ENCODE assay signal across 35 mouse cellular contexts in the genomic region with DNA sequence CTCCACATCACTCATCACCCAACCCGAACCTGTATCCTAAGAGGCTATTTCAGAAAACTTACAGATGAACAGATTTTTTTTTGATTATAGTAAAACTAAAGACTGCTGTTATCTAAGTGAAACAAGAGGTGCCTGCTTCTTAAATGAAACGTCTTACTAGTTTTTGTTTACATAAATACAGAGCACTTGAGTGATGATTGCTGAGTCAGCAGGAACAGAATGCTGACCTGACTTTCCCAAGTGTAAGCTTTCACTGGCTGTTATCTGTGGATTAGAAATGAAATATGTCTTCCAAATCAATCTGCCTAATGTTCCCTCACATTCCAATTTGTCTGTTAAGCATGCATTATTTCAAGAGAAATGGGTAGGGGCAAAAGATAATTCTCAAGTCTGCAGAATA.
"Had no signal": no experiment of that assay in that cellular context is flagged by ENCODE, and none has a peak within 500 bp of the region (broad histone marks: within the 10 kb centered on the region; RNA-seq: fewer than 3 reads in every experiment).

No protein-coding gene starts in this region.

- H3K9me3 ChIP-seq: heart, embryonic 10.5 days; heart, embryonic 12.5 days; heart, embryonic 13.5 days; heart, embryonic 15.5 days; hindbrain, embryonic 10.5 days; hindbrain, embryonic 12.5 days; hindbrain, embryonic 13.5 days; hindbrain, embryonic 15.5 days; intestine, embryonic 15.5 days; kidney, embryonic 15.5 days had no signal

- H3K4me1 ChIP-seq: heart, embryonic 10.5 days; heart, embryonic 12.5 days; heart, embryonic 13.5 days; heart, embryonic 15.5 days; hindbrain, embryonic 10.5 days; hindbrain, embryonic 12.5 days; hindbrain, embryonic 13.5 days; hindbrain, embryonic 15.5 days; intestine, embryonic 15.5 days; kidney, embryonic 15.5 days had no signal

- H3K4me3 ChIP-seq: heart, embryonic 10.5 days; heart, embryonic 12.5 days; heart, embryonic 13.5 days; heart, embryonic 15.5 days; hindbrain, embryonic 10.5 days; hindbrain, embryonic 12.5 days; hindbrain, embryonic 13.5 days; hindbrain, embryonic 15.5 days; intestine, embryonic 15.5 days; kidney, embryonic 15.5 days; layer of hippocampus, adult 2 months; left cerebral cortex, adult 2 months had no signal

- H3K4me2 ChIP-seq: heart, embryonic 11.5 days; heart, embryonic 12.5 days; heart, embryonic 13.5 days; heart, embryonic 15.5 days; hindbrain, embryonic 12.5 days; hindbrain, embryonic 13.5 days; hindbrain, embryonic 14.5 days; hindbrain, embryonic 15.5 days; intestine, embryonic 15.5 days; kidney, embryonic 15.5 days had no signal

- DNase-seq: heart, postnatal 10 days; heart, postnatal 14 days; heart, postnatal 36 days; heart, postnatal 4 days; kidney, adult 11 months; kidney, adult 18-20 months; kidney, adult 2 months; kidney, adult 8-10 months; kidney, adult 9 months; kidney, postnatal 10 days; kidney, postnatal 14 days; kidney, postnatal 25 days; kidney, postnatal 36 days; kidney, postnatal 4 days; layer of hippocampus, adult 9-11 months; layer of hippocampus, postnatal 36 days had no signal

- H3K9ac ChIP-seq: heart, embryonic 12.5 days; heart, embryonic 13.5 days; heart, embryonic 15.5 days; hindbrain, embryonic 12.5 days; hindbrain, embryonic 13.5 days; hindbrain, embryonic 14.5 days; hindbrain, embryonic 15.5 days; intestine, embryonic 15.5 days; kidney, embryonic 15.5 days had no signal

- ATAC-seq: hindbrain, postnatal 0 days; inflammation-experienced regulatory T-cells, adult 6 months; intestine, embryonic 15.5 days; intestine, embryonic 16.5 days; intestine, postnatal 0 days had no signal

- H3K27me3 ChIP-seq: heart, embryonic 12.5 days; heart, embryonic 13.5 days; heart, embryonic 15.5 days; hindbrain, embryonic 12.5 days; hindbrain, embryonic 13.5 days; hindbrain, embryonic 15.5 days; intestine, embryonic 15.5 days; kidney, embryonic 15.5 days had no signal

- H3K36me3 ChIP-seq: heart, embryonic 10.5 days; heart, embryonic 12.5 days; heart, embryonic 13.5 days; heart, embryonic 15.5 days; hindbrain, embryonic 10.5 days; hindbrain, embryonic 12.5 days; hindbrain, embryonic 13.5 days; hindbrain, embryonic 15.5 days; intestine, embryonic 15.5 days; kidney, embryonic 15.5 days had no signal

- H3K27ac ChIP-seq: heart, embryonic 10.5 days; heart, embryonic 13.5 days; heart, embryonic 15.5 days; hindbrain, embryonic 10.5 days; hindbrain, embryonic 12.5 days; hindbrain, embryonic 13.5 days; hindbrain, embryonic 14.5 days; hindbrain, embryonic 15.5 days; hindbrain, postnatal 0 days; intestine, embryonic 15.5 days; kidney, embryonic 15.5 days; kidney, postnatal 0 days; layer of hippocampus, adult 2 months; left cerebral cortex, adult 2 months had no signal
